Mouse (Mus musculus) c-Kit-positive CD71-positive TER-119-negative erythroid progenitor cells, embryonic 14.5 days (primary cell): ENCODE results near the gene Reck.

Source experiments
- DNase-seq: peaks from one replicate; pipeline ENCODE4 v3.0.0-alpha.2; 2013; ENCODE audit warnings: low read depth

The Reck gene

DNA sequence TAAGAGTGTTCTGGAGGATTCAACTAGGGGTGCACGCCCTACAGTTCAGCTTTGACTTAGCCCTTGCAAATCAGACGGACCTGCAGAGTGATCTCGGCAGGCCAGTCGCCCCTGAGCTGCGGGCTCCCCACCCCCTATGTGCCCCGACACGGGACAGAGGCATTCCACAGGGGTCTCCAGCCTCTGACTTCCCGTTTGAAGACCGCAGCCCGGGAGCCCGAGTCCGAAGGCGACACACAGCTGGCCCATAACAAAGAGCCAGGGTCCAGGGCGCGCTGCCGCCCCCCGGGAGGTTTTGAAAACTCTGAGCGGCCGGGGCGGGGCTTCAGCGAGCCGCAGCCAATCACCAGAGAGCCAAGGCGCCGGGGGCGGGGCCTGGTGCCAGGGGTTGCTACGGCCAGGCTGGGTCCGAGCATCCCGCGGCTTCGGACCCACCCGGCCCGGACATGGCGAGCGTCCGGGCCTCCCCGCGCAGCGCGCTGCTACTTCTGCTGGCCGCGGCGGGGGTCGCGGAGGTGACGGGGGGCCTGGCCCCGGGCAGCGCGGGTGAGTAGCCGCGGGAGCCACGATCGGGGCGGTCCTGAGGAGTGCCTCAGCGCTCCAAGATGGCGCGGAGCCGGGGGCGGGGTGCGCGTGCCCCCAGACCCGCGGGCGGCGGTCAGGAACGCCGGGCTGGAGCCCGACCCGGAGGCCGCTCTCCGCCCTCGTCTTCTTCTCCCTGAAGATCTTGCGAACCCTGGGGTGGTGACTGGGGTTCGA is at the start of gene Reck:
Reck (plus strand) TSS at position 371 of the 759 bp plus-strand sequence.
- DNase-seq, result peak; percentile 51

DNA sequence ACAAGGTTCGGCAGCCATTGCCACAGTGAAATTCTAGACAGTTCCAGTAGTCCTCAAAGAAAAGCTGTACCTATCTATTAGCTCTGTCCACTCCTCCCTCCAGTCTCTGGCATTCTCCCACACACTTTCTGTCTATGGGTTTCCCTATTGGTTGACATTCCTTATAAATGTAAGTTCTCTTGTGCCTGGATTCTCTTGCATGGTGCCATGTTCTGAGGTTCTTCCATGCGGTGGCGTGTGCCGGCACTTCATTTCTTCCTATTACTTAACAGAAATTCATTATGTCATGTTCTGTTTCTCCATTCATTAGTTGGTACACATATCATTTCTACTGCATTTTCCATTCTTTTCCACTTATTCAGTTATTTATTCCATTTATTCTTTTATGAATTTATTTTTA is 46.5 kb upstream of the Reck start:
- no peak for DNase-seq

DNA sequence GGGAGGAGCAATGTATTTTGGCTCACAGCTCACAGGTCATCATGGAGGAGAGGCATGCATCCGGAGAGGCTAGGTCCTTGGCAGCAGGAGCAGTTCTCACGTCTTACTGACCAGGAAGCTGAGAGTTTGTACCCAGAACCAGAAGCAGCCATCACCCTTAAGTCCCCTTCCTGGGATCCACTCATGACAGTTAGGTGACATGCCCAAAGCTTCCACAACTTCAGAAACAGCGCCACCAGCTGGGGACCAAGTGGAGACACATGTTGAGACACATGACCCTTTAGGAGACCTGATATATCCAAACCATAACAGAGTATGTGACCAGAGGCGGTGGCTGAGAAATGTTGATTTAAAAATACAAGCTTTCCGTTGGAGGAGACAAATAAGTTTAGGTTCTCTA is 43.3 kb upstream of the Reck start:
- no peak for DNase-seq

DNA sequence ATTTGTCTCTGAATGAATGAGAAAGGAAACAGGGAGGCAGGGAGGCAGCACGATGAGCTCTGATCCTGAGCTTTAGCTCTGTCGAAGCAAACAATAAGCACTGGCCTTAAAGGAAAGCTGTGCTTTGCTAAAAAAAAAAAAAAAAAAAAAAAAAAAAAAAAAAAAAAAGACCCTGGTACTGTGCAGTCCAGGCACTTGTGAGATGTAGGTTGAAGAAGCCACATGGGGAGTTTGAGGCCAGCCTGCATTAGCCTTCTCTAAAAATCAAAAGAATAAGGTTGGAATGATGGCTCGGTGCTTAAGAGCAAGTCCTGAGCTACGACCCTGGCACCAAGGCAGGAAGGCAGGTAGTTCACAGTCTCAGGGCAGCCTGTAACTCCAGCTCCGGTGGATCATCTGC is 41.6 kb upstream of the Reck start:
- no peak for DNase-seq

DNA sequence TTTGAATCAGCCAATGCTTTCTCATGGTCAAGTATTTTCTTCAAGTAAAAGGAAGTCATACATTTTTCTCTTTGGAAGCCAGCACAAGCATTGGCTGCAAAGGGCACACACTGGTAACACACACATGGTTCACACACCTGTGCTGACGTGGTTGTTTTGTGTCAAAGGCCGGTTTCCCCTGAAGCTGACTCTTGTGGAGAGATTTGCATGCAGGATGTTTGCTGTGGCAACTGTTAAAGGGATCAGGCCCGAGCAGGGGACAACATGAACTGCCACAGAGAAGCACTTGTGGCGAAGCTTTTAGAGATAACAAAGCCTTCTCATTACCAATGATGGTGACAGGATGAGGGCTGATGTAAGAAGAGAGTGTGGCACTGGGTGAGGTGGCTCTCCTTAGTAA is 40.6 kb upstream of the Reck start:
- DNase-seq, result no peak

DNA sequence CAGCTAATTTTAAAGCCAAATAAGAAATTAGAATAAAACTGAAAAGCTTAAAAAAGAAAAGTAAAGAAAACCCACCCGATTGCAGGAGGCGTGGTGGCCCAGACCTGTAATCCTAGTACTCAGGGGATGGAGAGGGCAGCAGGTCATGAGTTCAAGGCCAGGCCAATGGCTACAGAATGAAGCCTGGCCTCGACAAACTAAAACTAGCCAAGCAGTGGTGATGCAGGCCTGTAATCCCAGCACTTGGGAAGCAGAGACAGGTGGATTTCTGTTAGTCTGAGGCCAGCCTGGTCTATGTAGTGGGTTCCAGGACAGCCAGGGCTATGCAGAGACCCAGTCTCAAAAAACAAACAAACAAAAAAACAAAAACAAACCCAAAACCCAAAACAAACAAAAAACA is 37.0 kb upstream of the Reck start:
- no peak for DNase-seq

DNA sequence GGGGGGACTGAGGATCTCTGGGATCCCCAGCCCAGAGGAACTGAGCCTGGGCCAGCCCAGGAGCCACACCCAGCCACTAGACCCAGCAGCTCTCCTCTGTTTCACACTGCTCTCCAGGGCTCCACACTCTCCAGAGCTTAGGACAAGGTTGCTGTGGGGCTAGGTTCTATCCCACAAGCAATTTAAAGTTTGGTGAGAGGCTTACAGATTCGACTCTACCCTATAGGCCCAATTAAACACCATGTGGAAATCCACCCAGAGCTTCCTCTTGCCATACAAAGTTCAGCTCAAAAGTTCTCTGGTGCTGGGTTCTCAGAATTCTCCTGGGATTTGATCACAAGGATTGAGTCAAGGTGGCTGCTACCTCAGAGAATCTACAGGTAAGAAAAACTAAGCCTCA is 35.2 kb upstream of the Reck start, which contains the start of gene Olfr157:
Olfr157 (minus strand) TSS at position 101 of the 400 bp plus-strand sequence.
- no peak for DNase-seq

DNA sequence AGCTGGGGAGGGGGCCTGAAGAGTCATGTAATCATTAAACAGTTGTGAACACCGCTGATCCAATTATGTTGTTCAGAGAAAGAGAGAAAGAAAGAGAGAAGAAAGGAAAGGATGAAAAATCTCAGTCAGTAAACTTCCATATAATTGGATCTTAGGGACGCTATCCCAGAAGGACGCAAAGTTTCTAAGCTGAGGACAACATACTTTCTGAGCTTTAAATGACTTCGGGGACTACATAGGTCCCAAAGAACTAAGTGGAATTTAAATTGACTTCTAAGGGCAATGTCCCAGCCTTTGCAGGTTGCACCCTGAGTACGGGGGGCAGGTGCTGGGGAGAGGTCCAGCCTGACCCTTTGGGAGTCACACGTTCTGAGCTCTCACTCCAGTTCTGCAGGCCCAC is 24.1 kb upstream of the Reck start, which contains the start of gene Olfr155:
Olfr155 (plus strand) TSS at position 301 of the 400 bp plus-strand sequence.
- DNase-seq, result no peak

DNA sequence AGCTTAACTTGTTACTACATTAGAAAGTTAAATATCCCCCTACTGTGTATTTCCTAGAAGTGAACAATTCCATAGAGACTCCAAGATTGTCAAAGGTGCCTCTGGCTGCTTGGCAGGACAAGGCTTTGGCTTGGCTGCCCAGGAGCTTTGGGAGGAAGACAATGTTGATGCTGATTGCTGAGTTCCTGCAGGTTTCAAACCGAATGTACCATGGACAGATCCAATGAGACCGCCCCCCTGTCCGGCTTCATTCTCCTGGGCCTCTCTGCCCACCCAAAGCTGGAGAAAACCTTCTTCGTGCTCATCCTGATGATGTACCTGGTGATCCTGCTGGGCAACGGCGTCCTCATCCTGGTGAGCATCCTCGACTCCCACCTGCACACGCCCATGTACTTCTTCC is 21.2 kb upstream of the Reck start:
- no peak for DNase-seq

DNA sequence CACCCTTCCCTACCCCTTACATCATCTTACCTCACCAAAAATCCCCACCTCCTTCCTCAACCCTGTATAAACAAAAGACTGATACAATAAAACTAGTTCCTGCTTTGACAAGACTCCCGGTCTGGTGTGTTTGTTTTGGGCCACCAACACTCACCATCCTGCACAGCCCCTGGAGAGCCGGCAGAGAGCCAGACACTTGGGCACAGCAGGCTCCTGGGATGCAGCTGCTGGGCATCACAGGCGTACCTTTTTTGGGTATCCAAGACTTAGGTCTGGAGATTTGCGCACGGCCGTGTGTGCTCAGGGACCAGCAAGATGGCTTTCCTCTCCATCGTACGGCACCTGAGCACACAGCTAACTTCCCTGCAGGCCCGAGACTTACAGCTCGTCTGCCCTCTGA is 15.4 kb upstream of the Reck start:
- no peak for DNase-seq

DNA sequence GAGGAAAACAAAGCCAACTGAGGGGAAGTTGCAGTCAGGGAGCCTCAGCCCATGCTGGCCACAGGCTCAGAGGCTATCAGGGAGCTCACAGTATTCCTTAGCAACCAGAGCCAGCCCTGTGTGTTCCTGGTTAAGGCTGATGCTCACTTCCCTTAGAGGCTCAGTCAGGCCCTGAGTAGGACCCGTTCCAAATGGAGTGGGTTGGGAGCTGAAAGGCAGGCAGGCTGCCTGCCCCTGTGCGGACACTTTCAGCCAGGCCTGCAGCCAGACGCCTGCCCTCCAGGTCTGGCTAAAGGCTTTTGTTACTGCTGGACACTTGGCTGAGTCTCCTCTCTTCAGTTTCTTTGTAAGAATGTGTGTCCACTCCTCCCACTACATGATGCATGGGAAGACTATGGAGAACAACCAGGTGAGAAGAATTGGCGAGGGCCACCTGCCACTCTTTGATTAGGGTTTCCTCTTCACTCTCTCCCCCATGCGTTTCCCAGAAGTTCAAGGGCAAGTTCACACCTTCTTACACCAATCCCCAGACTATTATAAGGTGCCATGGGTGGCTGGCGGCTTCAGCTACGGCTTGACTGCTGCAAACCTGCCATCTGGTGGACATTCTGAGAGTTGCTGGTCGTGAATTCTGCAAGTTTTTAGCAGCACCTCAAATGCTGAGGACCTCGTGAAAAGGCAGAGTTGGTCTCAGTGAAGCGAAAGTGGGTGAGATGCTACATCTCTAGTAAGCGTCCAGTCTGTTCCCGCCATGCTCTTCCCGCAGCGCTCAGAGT is 14.4 kb upstream of the Reck start:
- DNase-seq, result peak; percentile 40

DNA sequence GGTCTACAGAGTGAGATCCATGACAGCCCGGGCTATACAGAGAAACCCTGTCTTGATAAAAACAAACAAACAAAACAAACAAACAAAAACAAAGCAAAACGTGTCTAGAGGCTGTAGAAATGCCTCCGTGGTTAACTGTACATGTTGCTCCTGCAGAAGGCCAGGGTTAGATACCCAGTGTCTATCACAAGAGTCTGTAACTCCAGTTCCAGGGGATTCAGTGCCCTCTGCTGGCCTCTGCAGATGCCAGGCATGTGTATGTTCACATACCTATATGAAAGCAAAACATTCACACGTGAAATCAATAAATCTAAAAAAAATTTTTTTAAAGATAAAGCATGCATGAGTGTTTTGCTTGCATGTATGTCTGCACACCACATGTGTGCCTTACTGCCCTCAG is 12.0 kb upstream of the Reck start:
- DNase-seq, result no peak

DNA sequence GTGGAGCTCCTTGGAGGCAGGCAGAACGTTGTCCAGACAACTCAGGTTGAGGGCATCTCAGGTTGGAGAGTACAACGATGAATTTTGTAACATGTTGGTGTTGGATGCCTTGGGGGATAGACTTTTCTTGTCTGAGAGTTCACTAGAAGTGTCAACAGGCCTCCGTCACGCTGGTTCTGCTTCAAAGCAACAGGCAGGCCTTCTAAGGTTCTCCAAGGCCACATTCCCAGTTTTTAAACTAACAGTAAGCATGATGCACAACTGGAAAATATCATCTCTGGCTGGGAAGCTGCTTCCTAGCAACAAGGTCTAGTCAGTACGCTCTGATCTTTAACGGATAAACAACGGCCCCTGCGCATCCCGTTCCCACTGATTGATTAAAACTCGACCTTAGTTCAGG is 5.5 kb upstream of the Reck start:
- DNase-seq, result no peak

DNA sequence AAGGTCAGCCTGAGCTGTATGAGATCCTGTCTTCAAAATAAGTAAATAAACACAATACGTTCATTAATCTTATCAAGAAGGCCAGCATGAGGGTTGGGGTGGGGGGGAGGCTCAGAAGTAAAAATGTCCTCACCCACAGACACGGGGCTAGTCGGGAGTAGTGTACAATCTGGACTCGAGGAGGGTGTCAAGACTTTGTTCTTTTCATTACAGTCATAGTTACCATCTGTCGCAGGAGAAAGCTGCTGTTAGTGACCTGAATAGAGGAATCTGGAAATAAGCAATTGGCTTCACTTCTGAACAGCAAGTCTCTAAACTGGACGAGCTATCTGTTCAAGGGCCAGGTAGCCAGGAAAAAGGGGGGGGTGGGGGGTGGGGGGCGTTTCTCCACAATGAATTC is 829 bp upstream of the Reck start:
- no peak for DNase-seq

DNA sequence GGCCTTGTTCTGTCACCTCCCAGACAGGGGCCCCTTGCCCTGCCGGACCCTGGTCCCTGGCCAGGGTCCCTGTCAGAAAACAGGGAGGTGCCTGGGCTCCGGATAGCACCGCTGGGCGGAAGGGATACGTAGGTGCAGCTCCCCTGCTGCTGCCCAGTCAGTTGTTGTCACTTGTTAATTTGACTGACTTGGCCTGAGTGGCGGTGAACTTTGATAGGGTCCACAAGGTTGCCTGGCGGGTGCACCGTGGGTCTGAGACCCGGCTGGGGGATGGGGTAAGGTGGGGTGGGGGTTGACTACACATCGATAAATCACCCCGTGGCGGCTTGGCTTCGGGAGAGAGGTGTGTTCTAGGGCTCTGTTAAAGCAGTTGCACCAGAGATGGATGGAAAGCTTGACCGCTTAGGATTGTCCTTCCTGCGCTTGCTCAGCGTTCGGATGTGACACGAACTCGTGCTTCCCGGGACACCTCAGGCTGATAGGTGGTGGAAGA is 635 bp downstream of the Reck start:
- DNase-seq, result no peak

DNA sequence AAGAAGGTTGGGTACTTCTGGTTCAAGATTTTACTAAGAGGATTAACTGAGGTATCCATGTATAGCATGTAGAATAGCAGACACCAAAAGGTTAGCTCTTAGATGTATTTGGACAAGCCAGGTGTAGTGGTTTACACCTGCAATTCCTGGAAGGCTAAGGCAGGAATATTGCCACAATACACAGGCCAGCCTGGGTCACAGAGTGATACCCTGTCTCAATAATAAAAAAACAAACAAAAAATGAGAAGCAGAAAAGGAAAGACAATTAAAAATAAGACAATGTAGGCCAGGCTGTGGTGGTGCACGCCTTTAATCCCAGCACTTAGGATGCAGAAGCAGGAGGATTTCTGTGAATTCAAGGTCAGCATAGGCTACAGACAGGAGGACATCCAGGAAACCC is 1.9 kb downstream of the Reck start:
- no peak for DNase-seq

DNA sequence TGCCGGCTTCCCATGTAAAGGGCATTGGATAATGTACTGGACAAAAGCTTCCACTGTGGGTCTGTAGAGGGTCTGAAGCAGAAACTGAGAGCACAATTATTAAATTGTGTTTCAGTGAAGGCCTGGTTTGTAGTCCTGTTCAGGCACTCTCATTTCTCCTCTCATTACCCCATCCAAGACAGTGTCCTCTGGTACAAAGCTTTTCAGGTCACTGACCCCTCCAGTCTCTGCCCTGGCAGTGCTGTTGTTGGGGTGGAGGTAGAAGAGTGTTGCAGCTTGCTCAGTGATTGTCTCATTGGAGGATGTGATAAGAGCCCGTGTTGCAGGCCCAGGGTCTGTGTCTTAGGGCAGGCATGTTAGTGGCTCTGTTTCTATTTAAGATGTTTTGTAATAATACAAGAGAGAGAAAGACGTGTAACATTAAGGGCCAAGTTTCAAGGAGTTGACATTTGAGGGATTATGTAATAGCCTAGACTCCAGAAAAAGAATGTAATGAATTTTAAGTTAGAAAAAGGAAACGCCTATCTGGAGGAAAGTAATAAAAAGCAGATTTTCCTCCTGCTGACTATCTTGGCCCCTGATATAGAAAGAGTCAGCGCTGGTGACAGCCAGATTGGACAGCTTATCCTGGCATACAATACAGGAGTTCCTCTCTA is 2.9 kb downstream of the Reck start:
- DNase-seq, result no peak

DNA sequence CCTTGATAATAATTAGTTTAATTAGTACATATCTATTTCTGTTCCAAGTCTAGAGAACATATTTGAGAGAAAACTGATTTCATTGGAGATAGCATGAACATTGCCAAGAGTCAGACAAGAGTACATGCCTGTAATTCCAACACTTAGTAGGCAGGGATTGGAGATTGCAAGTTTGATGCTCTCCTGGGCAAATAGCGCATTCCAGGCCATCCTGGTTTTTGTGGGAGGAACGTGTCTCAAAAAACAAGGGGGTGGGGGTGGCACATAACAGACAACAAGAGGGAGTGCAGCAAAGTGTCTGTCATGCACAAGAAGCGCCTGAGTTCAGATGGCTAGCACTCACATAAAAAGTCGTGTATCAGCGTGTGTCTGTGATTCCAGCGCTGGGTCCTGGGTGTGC is 4.2 kb downstream of the Reck start:
- no peak for DNase-seq

DNA sequence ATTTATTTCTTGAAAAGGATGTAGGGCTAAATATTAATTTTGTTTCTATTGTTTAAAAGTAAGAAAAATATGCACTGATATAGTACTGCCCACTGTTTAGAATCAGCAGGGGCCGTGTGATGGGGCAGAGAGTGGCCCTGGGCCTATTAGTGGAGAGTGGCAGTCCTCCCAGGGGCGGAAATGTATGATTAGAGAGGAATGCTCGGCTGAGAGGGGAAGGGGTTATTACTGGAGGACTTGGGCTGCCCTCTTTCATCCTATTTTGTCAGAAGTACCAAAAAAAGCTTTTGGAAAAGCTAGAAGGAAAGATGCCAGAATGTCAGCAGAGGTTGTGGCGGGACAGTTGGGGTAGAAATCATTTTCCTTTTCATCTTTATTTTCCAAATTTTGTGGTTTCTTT is 8.9 kb downstream of the Reck start:
- DNase-seq, result no peak

DNA sequence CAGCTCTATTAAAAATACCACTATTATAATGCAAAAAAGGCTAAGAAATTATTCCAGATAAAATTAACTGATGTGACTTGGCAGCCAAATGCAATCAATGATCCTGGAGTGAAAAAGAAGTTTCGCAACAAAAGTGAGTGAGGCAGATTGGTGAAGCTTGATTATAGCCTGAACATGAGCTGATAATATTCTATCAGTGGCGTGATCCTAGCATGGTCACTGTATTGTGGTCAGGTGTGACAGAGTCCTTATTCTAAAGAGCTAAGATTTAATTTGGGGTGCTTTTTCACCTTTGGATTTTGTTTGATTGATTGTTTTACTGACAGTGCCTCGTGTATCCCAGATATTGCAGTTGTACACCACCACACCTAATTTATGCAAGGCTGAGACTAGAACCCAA is 15.9 kb downstream of the Reck start:
- DNase-seq, result no peak

DNA sequence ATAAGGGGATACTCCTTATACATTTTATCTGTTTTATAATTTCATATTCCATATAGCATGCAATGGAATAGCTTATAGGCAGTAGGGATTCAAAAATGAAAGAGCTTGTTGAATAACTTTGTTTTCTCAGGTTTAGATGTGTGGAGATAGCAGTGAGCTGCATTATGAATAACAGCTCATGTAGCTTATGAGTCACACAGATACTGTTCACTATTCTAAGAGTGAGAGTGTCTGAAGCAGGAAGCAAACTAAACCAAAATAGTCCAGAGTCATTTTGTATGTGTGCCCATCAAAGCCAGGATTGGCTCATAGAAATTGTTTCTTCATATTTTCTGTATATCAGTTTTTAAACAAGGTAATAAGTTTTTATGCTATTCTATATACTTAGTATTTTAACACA is 21.9 kb downstream of the Reck start:
- DNase-seq, result no peak

DNA sequence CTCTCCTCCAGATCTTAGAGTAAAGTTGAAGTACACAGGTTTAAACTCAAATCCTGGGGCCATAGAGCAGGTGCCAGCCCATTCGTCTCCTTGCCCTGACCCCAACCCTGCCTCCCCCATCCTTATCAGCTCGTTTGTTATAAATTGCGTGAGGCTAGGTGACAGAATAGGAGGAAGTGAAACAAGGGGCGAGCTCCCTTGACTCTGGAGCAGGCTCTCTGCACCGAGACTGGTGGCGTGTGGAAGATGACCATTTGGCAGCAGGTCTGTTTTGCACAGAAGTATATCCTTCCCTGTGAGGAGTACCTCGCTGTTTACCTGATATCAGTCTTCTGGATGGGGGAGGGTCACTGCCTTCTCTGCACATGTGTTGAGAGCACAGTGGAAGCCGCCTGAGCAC is 23.9 kb downstream of the Reck start:
- no peak for DNase-seq

DNA sequence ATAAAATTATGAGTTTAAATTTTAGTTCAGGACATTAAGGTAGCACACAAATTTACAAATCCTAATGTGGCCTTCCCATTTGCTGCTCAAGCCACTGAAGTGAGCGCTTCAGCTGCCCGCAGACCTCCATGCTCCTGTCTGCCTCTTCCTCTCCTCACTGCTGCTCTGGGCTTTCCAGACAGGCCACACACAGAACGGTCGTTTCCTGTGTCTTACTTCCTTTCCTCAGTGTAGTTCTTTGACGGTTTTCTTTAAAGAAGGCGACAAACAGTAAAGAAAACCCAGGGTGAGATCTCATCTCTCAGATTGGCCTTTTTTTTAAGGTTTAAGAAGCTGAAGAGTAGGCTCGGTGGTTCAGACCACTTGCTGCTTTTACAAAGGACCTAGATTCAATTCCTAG is 28.4 kb downstream of the Reck start:
- DNase-seq, result no peak
